ENCODE assay signal across 9 mouse cellular contexts in the genomic region with DNA sequence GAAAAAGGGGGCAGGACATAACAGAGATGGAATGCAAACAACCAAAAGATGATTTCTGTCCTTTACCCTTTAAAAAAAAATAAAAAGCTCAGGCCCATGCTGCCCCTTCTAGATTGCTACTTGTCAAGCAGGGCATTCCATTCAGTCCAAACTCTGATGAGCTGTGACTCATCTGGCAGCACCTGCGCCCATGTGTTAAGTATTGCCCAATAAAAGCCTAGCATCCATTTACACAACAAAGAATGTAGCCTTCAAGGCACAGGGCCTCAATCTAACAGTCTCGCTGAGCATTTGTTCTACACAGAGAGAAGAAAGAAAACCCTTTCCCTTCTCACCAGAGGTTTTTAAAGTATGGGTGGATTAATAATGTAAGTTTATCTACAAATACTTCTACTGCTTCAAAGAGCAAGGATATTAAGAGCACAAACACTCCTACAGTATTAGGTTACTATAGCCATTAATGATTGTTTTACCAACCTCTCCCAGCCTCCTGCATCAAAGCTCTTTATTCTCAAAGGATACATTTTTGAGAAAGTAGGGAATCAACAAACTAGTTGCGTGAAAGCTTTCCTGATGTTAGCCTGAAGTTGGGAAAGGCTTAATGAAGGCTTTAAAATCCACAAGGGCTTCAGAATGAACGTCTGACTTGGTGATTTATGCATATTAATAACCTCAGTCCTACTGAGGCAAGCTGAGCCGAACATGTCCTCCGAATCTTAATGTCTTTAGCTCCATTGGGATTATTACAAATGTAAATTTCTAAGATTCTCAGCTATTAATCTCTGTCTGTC.
DNase-seq lines count a peak whose midpoint lies in the region; ATAC-seq and TF ChIP-seq lines count a peak whose summit lies in the region.
"Had no signal": no experiment of that assay in that cellular context is flagged by ENCODE, and none has a peak within 500 bp of the region (broad histone marks: within the 10 kb centered on the region; RNA-seq: fewer than 3 reads in every experiment).

No protein-coding gene starts in this region.

- no peak overlapping the region for H3K27ac ChIP-seq in embryonic facial prominence, embryonic 11.5 days (replicated peaks; ENCODE audit: low read depth, low read length)
- no peak overlapping the region for H3K27ac ChIP-seq in embryonic facial prominence, embryonic 10.5 days (replicated peaks)
- H3K27ac ChIP-seq in forebrain, embryonic 15.5 days (replicated peaks): peak overlapping the region; percentile 34
- no peak overlapping the region for H3K27ac ChIP-seq in lung, postnatal 0 days (ENCODE audit: low read length)
- H3K27ac ChIP-seq in thymus, adult 2 months (ENCODE audit: control insufficient read depth, insufficient read depth, low read length): no peak overlapping the region
- H3K27ac ChIP-seq: liver, embryonic 13.5 days had no signal

- H3K9ac ChIP-seq in embryonic facial prominence, embryonic 11.5 days (replicated peaks; ENCODE audit: low read length): no peak overlapping the region
- H3K9ac ChIP-seq in forebrain, embryonic 15.5 days (replicated peaks): no peak overlapping the region
- H3K9ac ChIP-seq in lung, postnatal 0 days (replicated peaks; ENCODE audit: low read depth): no peak overlapping the region
- H3K9ac ChIP-seq: liver, embryonic 13.5 days had no signal

- TF ChIP-seq CTCF in lung, postnatal 0 days (IDR thresholded peaks at IDR 0.05): no peak
- TF ChIP-seq CTCF in thymus, adult 2 months (IDR thresholded peaks at IDR 0.05; ENCODE audit: borderline replicate concordance, control insufficient read depth, extremely low read depth, insufficient read depth, low read length, poor library complexity): no peak

- no peaks in the 10 kb centered on the region for H3K36me3 ChIP-seq in embryonic facial prominence, embryonic 11.5 days (replicated peaks; ENCODE audit: control insufficient read depth, insufficient read depth, low read depth, low read length)
- H3K36me3 ChIP-seq in embryonic facial prominence, embryonic 10.5 days (replicated peaks): peaks cover 38% of the 10 kb centered on the region
- H3K36me3 ChIP-seq in forebrain, embryonic 15.5 days: no peaks in the 10 kb centered on the region
- H3K36me3 ChIP-seq in lung, postnatal 0 days (ENCODE audit: insufficient read depth, low read length): no peaks in the 10 kb centered on the region
- H3K36me3 ChIP-seq in thymus, adult 2 months (ENCODE audit: control insufficient read depth, insufficient read depth, low read length): peaks cover 20% of the 10 kb centered on the region

- H3K27me3 ChIP-seq in embryonic facial prominence, embryonic 11.5 days (ENCODE audit: control insufficient read depth, insufficient read depth, low read length): no peaks in the 10 kb centered on the region
- no peaks in the 10 kb centered on the region for H3K27me3 ChIP-seq in embryonic facial prominence, embryonic 10.5 days (replicated peaks; ENCODE audit: low read depth, poor library complexity, severe bottlenecking)
- no peaks in the 10 kb centered on the region for H3K27me3 ChIP-seq in forebrain, embryonic 15.5 days
- H3K27me3 ChIP-seq in lung, postnatal 0 days (replicated peaks; ENCODE audit: insufficient read depth, low read length): no peaks in the 10 kb centered on the region
- H3K27me3 ChIP-seq in thymus, adult 2 months (ENCODE audit: control insufficient read depth, insufficient read depth, low read length): no peaks in the 10 kb centered on the region
- H3K27me3 ChIP-seq: liver, embryonic 13.5 days had no signal

- H3K9me3 ChIP-seq in embryonic facial prominence, embryonic 11.5 days (replicated peaks; ENCODE audit: control insufficient read depth, low read length): no peaks in the 10 kb centered on the region
- no peaks in the 10 kb centered on the region for H3K9me3 ChIP-seq in embryonic facial prominence, embryonic 10.5 days
- no peaks in the 10 kb centered on the region for H3K9me3 ChIP-seq in forebrain, embryonic 15.5 days
- H3K9me3 ChIP-seq in lung, postnatal 0 days (ENCODE audit: low read length): no peaks in the 10 kb centered on the region
- H3K9me3 ChIP-seq: liver, embryonic 13.5 days had no signal

- no peak for TF ChIP-seq POLR2A in thymus, adult 2 months (IDR thresholded peaks at IDR 0.05; ENCODE audit: control insufficient read depth, extremely low read depth, insufficient read depth, low read length, poor library complexity)

- no peak overlapping the region for H3K4me3 ChIP-seq in embryonic facial prominence, embryonic 11.5 days (ENCODE audit: low read depth, low read length)
- H3K4me3 ChIP-seq in embryonic facial prominence, embryonic 10.5 days: no peak overlapping the region
- no peak overlapping the region for H3K4me3 ChIP-seq in forebrain, embryonic 15.5 days
- H3K4me3 ChIP-seq in lung, postnatal 0 days (ENCODE audit: low read depth, low read length): no peak overlapping the region
- no peak overlapping the region for H3K4me3 ChIP-seq in thymus, adult 2 months (ENCODE audit: control insufficient read depth, insufficient read depth, low read length)
- H3K4me3 ChIP-seq: liver, embryonic 13.5 days had no signal

- H3K4me1 ChIP-seq in embryonic facial prominence, embryonic 11.5 days (ENCODE audit: control insufficient read depth, insufficient read depth, low read length): no peaks in the 10 kb centered on the region
- peaks cover 16% of the 10 kb centered on the region for H3K4me1 ChIP-seq in embryonic facial prominence, embryonic 10.5 days
- peaks cover 17% of the 10 kb centered on the region for H3K4me1 ChIP-seq in forebrain, embryonic 15.5 days
- H3K4me1 ChIP-seq in lung, postnatal 0 days (ENCODE audit: insufficient read depth, low read depth, low read length): no peaks in the 10 kb centered on the region
- H3K4me1 ChIP-seq in thymus, adult 2 months (replicated peaks; ENCODE audit: control insufficient read depth, insufficient read depth, low read length): no peaks in the 10 kb centered on the region
- H3K4me1 ChIP-seq: liver, embryonic 13.5 days had no signal

- 0 out of 2 replicates have a peak, but pooled peaks have one; percentile 48 for ATAC-seq in embryonic facial prominence, embryonic 11.5 days (replicated peaks; ENCODE audit: insufficient number of reproducible peaks, low FRiP score, low TSS enrichment, low read depth)
- no peak for ATAC-seq in forebrain, embryonic 15.5 days (replicated peaks)
- peak; percentile 94 for ATAC-seq in lung, postnatal 0 days

- no peak for DNase-seq in embryonic facial prominence, embryonic 11.5 days (ENCODE audit: low spot score)
- DNase-seq in embryonic facial prominence, embryonic 10.5 days (ENCODE audit: low spot score): no peak
- peak; percentile 66 for DNase-seq in 3T3-L1 (ENCODE audit: low read depth, low spot score)
- peak; percentile 79 for DNase-seq in lung, postnatal 0 days (ENCODE audit: low spot score)
- DNase-seq in thymus, adult 2 months: no peak
- no peak for DNase-seq in cerebellum, adult 18-20 months
- no peak for DNase-seq in cerebellum, adult 11 months
- DNase-seq: liver, embryonic 13.5 days had no signal

- no peak overlapping the region for H3K4me2 ChIP-seq in embryonic facial prominence, embryonic 11.5 days (ENCODE audit: low read depth, low read length)
- H3K4me2 ChIP-seq in forebrain, embryonic 15.5 days (replicated peaks): no peak overlapping the region
- H3K4me2 ChIP-seq in lung, postnatal 0 days (replicated peaks; ENCODE audit: low read depth, low read length): no peak overlapping the region
- H3K4me2 ChIP-seq: liver, embryonic 13.5 days had no signal

- WGBS in embryonic facial prominence, embryonic 11.5 days: 68% methylated on average over 6 of the region's 6 CpGs
- 57% methylated on average over 6 of the region's 6 CpGs for WGBS in embryonic facial prominence, embryonic 10.5 days
- WGBS in forebrain, embryonic 15.5 days: 8% methylated on average over 6 of the region's 6 CpGs
- 59% methylated on average over 6 of the region's 6 CpGs for WGBS in lung, postnatal 0 days
- 96% methylated on average over 6 of the region's 6 CpGs for WGBS in thymus, adult 2 months

- peak; percentile 29; the same call in 1 of the 2 replicates for TF ChIP-seq EP300 in lung, postnatal 0 days (IDR thresholded peaks at IDR 0.05)

Comparison
In these comparisons a context has a peak if more than half of its experiments do, and no peak if none do; other contexts are left out.
1. DNase-seq: peak in 3T3-L1 (single experiment) and lung, postnatal 0 days (single experiment); none in embryonic facial prominence, embryonic 11.5 days (single experiment), embryonic facial prominence, embryonic 10.5 days (single experiment), thymus, adult 2 months (single experiment), cerebellum, adult 18-20 months (0 of 2) and cerebellum, adult 11 months (single experiment).